Mouse (Mus musculus): Measurements from ENCODE around the gene Hoxa5. TPM values are rescaled to one million over a fixed set of nuclear protein-coding genes. Genes with fewer than 3 reads are reported as not detected.
A peak's percentile ranks its signal among the peaks of the same experiment; 100 is the strongest.

Gene Hoxa5
- polyA plus RNA-seq, 1 experiment from 2014 or later: 1.3 TPM

GRCm38 (mm10) chr6:52160511-52161335, 43.7 kb downstream of the Hoxa5 start:
- Histone ChIP-seq H3K9me3 (replicated peaks; ENCODE audit: control insufficient read depth, low read length) (no peaks in the 10 kb centered on the region), H3K4me3 (ENCODE audit: low read length) (peak overlapping the region; percentile 8), H3K27ac (ENCODE audit: low read length) (peak overlapping the region; percentile 47), H3K27me3 (ENCODE audit: control insufficient read depth, insufficient read depth, low read length) (peaks cover 83% of the 10 kb centered on the region), H3K4me2 (ENCODE audit: low read depth, low read length) (peak overlapping the region; percentile 76), H3K9ac (ENCODE audit: low read length) (peak overlapping the region; percentile 41), H3K36me3 (ENCODE audit: control insufficient read depth, insufficient read depth) (no peaks in the 10 kb centered on the region), H3K4me1 (ENCODE audit: control insufficient read depth, insufficient read depth, low read length) (peaks cover 10% of the 10 kb centered on the region)
- 9% methylated on average over 30 of the region's 30 CpGs for WGBS
- no peak for ATAC-seq (replicated peaks; ENCODE audit: extremely low read depth, insufficient read depth, low FRiP score)

- ATAC-seq (replicated peaks; ENCODE audit: extremely low read depth, insufficient read depth, low FRiP score): no peak
- peak overlapping the region; percentile 47; the same call in 1 of the 2 replicates for H3K27ac ChIP-seq (ENCODE audit: low read length)
- H3K36me3 ChIP-seq (ENCODE audit: control insufficient read depth, insufficient read depth): no peaks in the 10 kb centered on the region
- WGBS: 11% methylated on average over 9 of the region's 9 CpGs
- H3K4me1 ChIP-seq (ENCODE audit: control insufficient read depth, insufficient read depth, low read length): peaks cover 10% of the 10 kb centered on the region
- H3K27me3 ChIP-seq (ENCODE audit: control insufficient read depth, insufficient read depth, low read length): peaks cover 86% of the 10 kb centered on the region
- peak overlapping the region; percentile 76 for H3K4me2 ChIP-seq (ENCODE audit: low read depth, low read length)
- H3K9ac ChIP-seq (ENCODE audit: low read length): no peak overlapping the region
- H3K9me3 ChIP-seq (replicated peaks; ENCODE audit: control insufficient read depth, low read length): no peaks in the 10 kb centered on the region
- peak overlapping the region; percentile 8 for H3K4me3 ChIP-seq (ENCODE audit: low read length)
These were observed 44.4 kb downstream of the Hoxa5 start for GRCm38 (mm10) chr6:52159979-52160378.

- Histone ChIP-seq H3K9me3 (replicated peaks; ENCODE audit: control insufficient read depth, low read length) (no peaks in the 10 kb centered on the region), H3K4me3 (ENCODE audit: low read length) (peak overlapping the region; percentile 74), H3K27ac (ENCODE audit: low read length) (peak overlapping the region; percentile 53), H3K4me1 (ENCODE audit: control insufficient read depth, insufficient read depth, low read length) (peaks cover 10% of the 10 kb centered on the region), H3K36me3 (ENCODE audit: control insufficient read depth, insufficient read depth) (no peaks in the 10 kb centered on the region), H3K27me3 (ENCODE audit: control insufficient read depth, insufficient read depth, low read length) (peaks cover 88% of the 10 kb centered on the region), H3K9ac (ENCODE audit: low read length) (peak overlapping the region; percentile 56; the same call in 1 of the 2 replicates), H3K4me2 (ENCODE audit: low read depth, low read length) (peak overlapping the region; percentile 76)
- peak; percentile 35; the same call in 1 of the 2 replicates for ATAC-seq (replicated peaks; ENCODE audit: extremely low read depth, insufficient read depth, low FRiP score)
- 12% methylated on average over 12 of the region's 12 CpGs for WGBS
These were observed 45.1 kb downstream of the Hoxa5 start for GRCm38 (mm10) chr6:52159164-52159761.

GRCm38 (mm10) chr6:52158276-52159051, 45.9 kb downstream of the Hoxa5 start, which contains the start of gene Hoxa1:
TSS of gene Hoxa1 (minus strand) at chr6:52158317.
- Histone ChIP-seq H3K9me3 (replicated peaks; ENCODE audit: control insufficient read depth, low read length) (no peaks in the 10 kb centered on the region), H3K4me1 (ENCODE audit: control insufficient read depth, insufficient read depth, low read length) (peaks cover 10% of the 10 kb centered on the region), H3K27ac (ENCODE audit: low read length) (peak within 1 kb of the TSS; percentile 53), H3K4me3 (ENCODE audit: low read length) (peak within 1 kb of the TSS; percentile 74), H3K27me3 (ENCODE audit: control insufficient read depth, insufficient read depth, low read length) (peaks cover 89% of the 10 kb centered on the region), H3K36me3 (ENCODE audit: control insufficient read depth, insufficient read depth) (no peaks in the 10 kb centered on the region), H3K4me2 (ENCODE audit: low read depth, low read length) (peak within 1 kb of the TSS; percentile 76), H3K9ac (ENCODE audit: low read length) (peak within 1 kb of the TSS; percentile 56)
- WGBS: under 1% methylated on average over 55 of the region's 55 CpGs
- peak; percentile 83 for ATAC-seq (replicated peaks; ENCODE audit: extremely low read depth, insufficient read depth, low FRiP score)

GRCm38 (mm10) chr6:52157466-52158275, 46.7 kb downstream of the Hoxa5 start:
- 1% methylated on average over 32 of the region's 32 CpGs for WGBS
- no peak for ATAC-seq (replicated peaks; ENCODE audit: extremely low read depth, insufficient read depth, low FRiP score)
- H3K9ac ChIP-seq (ENCODE audit: low read length): no peak overlapping the region

GRCm38 (mm10) chr6:52156551-52157200, 47.7 kb downstream of the Hoxa5 start:
- H3K9me3 ChIP-seq (replicated peaks; ENCODE audit: control insufficient read depth, low read length): no peaks in the 10 kb centered on the region
- no peaks in the 10 kb centered on the region for H3K36me3 ChIP-seq (ENCODE audit: control insufficient read depth, insufficient read depth)
- H3K27ac ChIP-seq (ENCODE audit: low read length): no peak overlapping the region
- H3K4me1 ChIP-seq (ENCODE audit: control insufficient read depth, insufficient read depth, low read length): peaks cover 10% of the 10 kb centered on the region
- WGBS: 8% methylated on average over 20 of the region's 20 CpGs
- H3K27me3 ChIP-seq (ENCODE audit: control insufficient read depth, insufficient read depth, low read length): peaks cover 93% of the 10 kb centered on the region
- H3K9ac ChIP-seq (ENCODE audit: low read length): no peak overlapping the region
- ATAC-seq (replicated peaks; ENCODE audit: extremely low read depth, insufficient read depth, low FRiP score): no peak
- no peak overlapping the region for H3K4me2 ChIP-seq (ENCODE audit: low read depth, low read length)
- no peak overlapping the region for H3K4me3 ChIP-seq (ENCODE audit: low read length)

More at GRCm38 (mm10) chr6:52157466-52158275, 46.7 kb downstream of the Hoxa5 start:
- H3K4me2 ChIP-seq (ENCODE audit: low read depth, low read length): peak overlapping the region; percentile 76
- H3K27ac ChIP-seq (ENCODE audit: low read length): no peak overlapping the region
- H3K27me3 ChIP-seq (ENCODE audit: control insufficient read depth, insufficient read depth, low read length): peaks cover 89% of the 10 kb centered on the region
- H3K36me3 ChIP-seq (ENCODE audit: control insufficient read depth, insufficient read depth): no peaks in the 10 kb centered on the region
- no peaks in the 10 kb centered on the region for H3K9me3 ChIP-seq (replicated peaks; ENCODE audit: control insufficient read depth, low read length)
- H3K4me3 ChIP-seq (ENCODE audit: low read length): peak overlapping the region; percentile 74
- peaks cover 10% of the 10 kb centered on the region for H3K4me1 ChIP-seq (ENCODE audit: control insufficient read depth, insufficient read depth, low read length)

- ATAC-seq (replicated peaks; ENCODE audit: extremely low read depth, insufficient read depth, low FRiP score): no peak
- no peaks in the 10 kb centered on the region for H3K9me3 ChIP-seq (replicated peaks; ENCODE audit: control insufficient read depth, low read length)
- no peak overlapping the region for H3K4me2 ChIP-seq (ENCODE audit: low read depth, low read length)
- no peak overlapping the region for H3K9ac ChIP-seq (ENCODE audit: low read length)
- H3K27ac ChIP-seq (ENCODE audit: low read length): no peak overlapping the region
- H3K27me3 ChIP-seq (ENCODE audit: control insufficient read depth, insufficient read depth, low read length): peaks cover 94% of the 10 kb centered on the region
- H3K36me3 ChIP-seq (ENCODE audit: control insufficient read depth, insufficient read depth): no peaks in the 10 kb centered on the region
- peaks cover 10% of the 10 kb centered on the region for H3K4me1 ChIP-seq (ENCODE audit: control insufficient read depth, insufficient read depth, low read length)
- 63% methylated on average over 3 of the region's 3 CpGs for WGBS
- no peak overlapping the region for H3K4me3 ChIP-seq (ENCODE audit: low read length)
These were observed 48.9 kb downstream of the Hoxa5 start for GRCm38 (mm10) chr6:52155471-52155870.

GRCm38 (mm10) chr6:52154044-52154443, 50.3 kb downstream of the Hoxa5 start:
- Histone ChIP-seq H3K9me3 (replicated peaks; ENCODE audit: control insufficient read depth, low read length) (peaks cover 5% of the 10 kb centered on the region; the same call in 1 of the 2 replicates), H3K4me2 (ENCODE audit: low read depth, low read length) (no peak overlapping the region), H3K36me3 (ENCODE audit: control insufficient read depth, insufficient read depth) (no peaks in the 10 kb centered on the region), H3K27me3 (ENCODE audit: control insufficient read depth, insufficient read depth, low read length) (peaks cover 95% of the 10 kb centered on the region), H3K4me3 (ENCODE audit: low read length) (no peak overlapping the region), H3K9ac (ENCODE audit: low read length) (no peak overlapping the region), H3K4me1 (ENCODE audit: control insufficient read depth, insufficient read depth, low read length) (peaks cover 5% of the 10 kb centered on the region), H3K27ac (ENCODE audit: low read length) (no peak overlapping the region)
- ATAC-seq (replicated peaks; ENCODE audit: extremely low read depth, insufficient read depth, low FRiP score): no peak
- WGBS: 45% methylated on average over 5 of the region's 5 CpGs
